Mouse (Mus musculus): ENCODE results near the gene Rcbtb2.

The Rcbtb2 gene

DNA sequence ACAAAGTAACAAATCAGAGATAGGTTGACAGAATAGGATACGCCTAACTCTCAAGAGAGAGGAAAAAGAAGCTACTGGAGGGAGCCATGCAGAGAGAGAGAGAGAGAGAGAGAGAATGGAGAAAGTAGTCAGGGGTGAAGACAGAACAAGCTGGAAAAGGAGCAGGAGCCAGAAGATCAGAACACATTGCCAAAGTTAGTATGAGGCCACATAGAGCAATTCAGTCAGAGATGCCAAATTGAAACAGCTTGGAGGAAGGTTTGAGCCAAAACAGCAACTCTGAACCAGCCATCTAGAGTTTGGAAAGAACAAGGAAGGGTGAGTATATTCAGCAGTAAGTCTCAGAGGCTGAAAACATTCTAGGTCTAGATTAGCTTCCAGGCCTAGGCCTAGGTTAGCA is 94.2 kb downstream of the Rcbtb2 start:
- no peak for DNase-seq

DNA sequence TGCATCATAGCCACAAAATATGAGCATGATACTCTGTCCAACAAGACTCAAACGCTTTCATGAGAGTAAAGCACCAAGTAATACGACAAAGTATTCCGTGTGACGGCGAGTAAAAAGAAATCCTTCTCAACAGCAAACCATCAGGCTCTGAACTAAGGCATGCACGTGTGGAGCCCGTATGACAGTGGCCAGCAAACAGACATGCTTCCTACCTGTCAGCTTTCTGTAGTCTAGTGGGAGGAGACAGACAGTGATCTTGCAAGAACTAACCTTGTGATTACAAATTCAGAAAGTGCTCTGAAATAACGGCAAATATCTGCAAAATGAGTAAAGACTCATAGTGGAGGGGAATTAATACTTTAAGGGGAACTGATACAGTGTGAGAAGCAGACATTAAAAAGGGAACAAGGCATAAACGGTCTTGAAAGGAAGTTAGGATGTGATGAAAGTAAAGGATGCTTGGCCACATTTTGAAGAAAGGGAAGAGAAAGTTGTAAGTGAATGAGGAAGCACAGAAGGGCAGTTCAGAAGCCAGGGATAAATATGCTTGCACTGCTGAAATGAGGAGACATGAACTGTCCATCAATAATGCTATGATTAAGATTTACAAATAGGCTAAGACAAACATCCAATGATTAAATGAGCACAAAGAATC is 99.6 kb downstream of the Rcbtb2 start:
- no peak for DNase-seq

DNA sequence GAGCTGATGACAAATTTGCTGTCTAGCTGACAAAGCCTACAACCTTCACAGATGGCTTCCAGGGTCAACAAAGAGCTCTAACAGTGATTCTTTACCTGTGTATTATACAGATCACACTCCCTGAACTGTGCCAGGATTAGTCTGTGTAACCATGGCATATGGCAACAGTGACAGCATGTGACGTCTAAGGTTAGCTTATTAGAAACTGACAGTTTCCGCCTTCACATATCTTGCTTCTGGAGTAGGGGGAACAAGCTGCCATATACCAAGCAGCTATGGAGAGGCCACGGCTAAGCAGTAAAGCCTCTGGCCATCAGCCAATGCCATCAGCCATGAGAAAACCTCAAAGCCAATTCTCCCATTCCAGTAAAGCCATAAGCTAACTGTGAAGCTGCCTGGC is 103.5 kb downstream of the Rcbtb2 start:
- DNase-seq: no peak

DNA sequence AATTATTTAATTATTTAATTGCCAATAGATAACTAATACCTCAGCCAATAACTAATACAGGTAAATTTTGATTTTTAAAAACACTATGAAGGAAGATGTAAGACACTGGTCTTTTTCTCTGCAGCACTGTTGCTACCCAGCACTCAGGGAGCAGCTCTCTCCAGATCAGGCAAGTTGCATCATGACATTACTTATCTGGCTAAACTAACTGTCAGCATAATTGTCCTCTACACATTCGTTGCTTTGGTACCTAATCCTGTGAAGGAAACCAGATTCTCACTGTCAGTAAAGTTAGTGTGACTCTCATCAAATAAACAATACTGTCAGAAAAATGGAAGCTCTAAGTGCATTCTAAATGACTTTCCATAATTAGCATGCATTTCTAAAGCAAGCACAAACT is 104.0 kb downstream of the Rcbtb2 start:
- DNase-seq: no peak

DNA sequence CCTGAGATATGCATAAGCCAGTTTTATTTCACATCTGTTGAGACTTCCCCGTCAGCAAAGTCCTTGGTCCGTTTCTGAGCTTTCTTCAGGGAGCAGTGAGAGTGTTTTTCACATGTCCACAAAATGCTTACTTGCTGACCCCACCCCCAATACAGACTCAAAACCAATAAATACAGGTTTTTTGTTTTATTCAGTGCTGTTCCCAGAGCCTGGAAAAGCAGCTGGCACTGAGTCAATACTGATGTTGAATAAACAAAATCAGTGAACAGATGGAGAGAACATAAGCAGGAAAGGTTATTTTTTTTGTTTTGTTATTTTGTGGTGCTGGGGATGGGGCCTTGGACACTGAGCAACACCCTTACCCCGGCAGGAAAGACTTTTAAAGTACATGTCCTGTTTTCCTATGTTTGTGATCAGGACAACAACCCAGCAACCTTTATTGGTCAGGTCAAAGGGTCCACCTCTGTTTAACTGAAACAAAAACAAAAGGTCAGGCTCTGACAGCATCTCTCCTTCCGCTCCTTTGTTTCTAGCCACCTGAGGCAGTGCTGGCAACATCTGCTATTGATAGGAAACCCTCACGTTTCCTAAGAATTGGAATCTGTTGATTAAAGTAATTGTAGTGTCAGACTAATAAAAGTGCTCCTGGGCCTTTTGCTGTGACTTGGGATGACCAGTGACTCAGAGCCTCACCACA is 108.6 kb downstream of the Rcbtb2 start:
- peak in 1 of 2 experiments; percentile 13 for DNase-seq

DNA sequence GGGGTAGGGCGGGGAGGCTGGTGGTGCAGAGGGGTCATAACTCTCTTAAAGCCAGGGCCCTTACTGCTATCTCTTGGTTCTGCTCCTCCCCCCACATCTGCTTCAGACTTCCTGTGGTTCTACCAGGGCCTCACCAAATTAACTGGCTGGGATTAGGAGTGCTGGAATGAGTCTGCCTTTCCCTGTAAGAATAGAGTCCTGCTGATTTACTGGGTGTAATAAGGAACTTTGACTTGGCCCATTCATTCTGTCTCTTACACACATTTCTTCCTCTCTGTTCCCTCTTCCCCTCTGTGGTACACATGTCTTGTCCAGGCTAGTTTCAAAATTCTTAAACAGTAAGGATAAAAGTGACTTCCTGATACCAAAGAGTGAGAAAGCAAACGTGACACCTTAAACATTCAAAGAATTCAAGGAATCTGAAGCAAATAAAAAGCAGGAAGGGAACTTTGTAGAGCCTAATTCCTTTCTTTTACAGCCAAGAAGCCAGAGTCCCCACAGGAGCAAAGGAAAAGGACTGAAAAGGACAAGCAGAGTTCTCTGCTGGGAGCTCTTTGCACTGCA is 111.7 kb downstream of the Rcbtb2 start:
- peak in 1 of 2 experiments; percentile 12 for DNase-seq

DNA sequence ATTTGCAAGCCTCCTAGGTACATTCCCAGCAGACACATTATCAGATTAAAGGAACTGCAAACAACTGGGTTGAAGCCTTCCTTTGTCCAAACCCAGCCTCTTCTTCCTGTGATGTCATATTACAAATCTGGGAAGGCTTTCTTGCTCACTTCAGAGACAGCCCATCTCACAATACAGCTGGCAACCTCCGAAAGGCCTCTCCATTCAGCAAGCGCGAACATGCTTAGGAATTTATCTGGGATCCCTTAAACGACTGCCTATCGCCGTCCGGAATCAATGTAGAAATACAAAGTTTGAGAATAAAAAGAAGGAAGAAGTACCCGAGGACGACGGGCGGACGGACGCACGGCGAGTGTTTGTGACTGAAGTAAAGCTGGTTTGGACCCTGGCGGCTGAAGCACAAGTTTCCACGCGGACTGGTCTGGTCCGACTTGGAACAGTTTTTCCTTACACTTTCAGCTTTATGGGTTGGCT is 115.0 kb downstream of the Rcbtb2 start, which contains the start of gene Lpar6:
Lpar6 (plus strand) TSS at position 48 of the 474 bp plus-strand sequence.
- peak; percentile 79 for DNase-seq

DNA sequence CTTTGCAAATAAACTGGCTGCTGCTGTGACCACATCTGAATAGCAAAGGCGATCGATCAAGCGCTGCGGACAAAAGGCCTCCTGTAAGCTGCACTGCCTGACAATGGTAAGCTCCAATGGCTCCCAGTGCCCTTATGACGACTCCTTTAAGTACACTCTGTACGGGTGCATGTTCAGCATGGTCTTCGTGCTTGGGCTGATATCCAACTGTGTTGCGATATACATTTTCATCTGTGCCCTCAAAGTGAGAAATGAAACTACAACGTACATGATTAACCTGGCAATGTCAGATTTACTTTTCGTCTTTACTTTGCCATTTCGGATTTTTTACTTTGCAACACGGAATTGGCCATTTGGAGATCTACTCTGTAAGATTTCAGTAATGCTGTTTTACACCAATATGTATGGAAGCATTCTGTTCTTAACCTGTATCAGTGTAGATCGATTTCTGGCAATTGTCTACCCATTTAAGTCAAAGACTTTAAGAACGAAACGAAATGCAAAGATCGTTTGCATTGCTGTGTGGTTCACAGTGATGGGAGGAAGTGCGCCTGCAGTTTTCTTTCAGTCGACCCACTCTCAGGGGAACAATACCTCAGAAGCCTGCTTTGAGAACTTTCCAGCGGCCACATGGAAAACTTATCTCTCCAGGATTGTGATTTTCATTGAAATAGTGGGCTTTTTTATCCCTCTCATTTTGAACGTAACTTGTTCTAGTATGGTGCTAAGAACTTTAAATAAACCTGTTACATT is 115.8 kb downstream of the Rcbtb2 start:
- DNase-seq: peak; percentile 62 to 66

DNA sequence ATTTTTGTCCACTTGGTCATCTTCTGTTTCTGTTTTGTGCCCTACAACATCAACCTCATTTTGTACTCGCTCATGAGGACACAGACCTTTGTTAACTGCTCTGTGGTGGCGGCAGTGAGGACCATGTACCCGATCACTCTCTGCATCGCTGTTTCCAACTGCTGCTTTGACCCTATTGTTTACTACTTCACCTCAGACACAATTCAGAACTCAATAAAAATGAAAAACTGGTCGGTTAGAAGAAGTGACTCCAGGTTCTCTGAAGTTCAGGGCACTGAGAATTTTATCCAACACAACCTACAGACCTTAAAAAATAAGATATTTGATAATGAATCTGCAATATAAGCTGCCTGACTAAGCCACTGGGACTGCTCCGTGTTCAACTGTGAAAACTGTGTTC is 116.5 kb downstream of the Rcbtb2 start:
- DNase-seq: peak in 1 of 2 experiments; percentile 46

DNA sequence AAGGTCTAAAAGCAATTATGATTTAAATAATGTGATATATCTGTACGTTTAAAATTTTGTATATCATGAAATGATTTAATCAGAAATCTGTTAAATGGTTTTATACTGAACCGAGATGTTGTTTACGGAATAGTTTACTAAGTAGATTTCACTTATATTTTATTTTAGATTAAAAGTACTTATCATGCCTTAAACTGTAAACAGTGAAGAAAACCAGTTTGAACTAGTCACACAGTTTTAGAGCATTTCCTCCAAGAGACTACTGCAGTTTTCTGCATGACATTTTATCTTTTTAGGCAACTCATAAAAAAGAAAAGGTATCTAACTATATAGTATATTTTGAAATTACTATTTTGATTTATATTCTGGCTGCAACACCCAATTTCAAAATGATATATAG is 117.0 kb downstream of the Rcbtb2 start:
- no peak for DNase-seq

DNA sequence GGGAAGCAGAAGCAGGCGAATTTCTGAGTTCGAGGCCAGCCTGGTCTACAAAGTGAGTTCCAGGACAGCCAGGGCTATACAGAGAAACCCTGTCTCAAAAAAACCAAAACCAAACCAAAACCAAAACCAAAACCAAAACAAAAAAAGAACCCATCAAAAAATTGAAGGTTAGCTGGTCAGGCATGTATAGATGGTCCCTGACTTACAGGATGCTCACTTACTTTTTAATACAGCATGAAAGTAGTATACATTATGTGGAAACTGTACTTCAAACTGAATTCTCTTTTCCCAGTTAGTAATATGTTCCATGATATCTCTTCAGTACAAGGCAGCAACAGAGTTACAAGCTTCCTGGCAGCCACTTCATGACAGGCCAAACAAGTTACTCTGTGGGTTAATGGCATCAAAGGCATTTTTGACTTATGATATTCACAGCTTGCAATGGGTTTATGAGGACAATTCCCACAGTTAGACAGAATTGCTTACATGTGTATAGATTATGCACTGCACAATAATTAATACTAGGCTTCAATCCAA is 121.3 kb downstream of the Rcbtb2 start:
- no peak for DNase-seq

DNA sequence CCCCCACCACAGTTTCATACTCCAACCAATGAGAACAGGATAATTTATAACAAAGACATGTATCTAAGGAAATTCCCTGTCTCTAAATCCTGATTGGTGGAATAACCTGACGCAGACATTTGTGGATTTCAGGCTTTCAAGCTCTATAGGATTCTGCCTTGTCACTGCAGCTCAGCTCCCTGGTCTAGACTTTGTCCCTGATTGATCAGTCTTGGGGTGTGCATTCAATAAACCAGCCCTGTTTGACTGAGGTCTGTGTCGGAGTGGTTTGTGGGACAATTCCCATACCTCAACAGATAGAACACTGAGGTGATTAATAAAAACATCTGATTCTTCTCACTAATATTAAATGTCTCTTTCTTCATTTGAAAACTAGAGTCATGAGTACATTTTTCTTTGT is 127.2 kb downstream of the Rcbtb2 start:
- no peak for DNase-seq

DNA sequence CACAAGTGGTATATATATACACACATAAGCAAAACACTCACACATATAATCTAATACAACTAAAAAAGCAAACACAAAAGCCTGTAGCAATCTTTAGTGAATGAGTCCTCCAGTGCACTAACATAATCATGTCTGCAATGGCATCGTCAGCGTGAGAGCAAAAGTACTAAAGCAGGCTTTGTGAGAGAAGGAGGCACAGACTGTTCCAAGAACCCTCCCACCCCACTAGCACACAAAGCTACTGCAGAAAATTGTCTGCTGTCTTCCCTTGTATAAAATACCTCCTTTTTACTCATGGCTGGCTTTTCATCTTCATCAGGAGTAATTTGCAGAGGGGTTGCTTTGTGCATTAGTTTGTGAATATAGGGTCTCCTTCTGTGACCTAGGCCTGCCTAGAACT is 129.4 kb downstream of the Rcbtb2 start:
- DNase-seq: peak in 1 of 2 experiments; percentile 10

DNA sequence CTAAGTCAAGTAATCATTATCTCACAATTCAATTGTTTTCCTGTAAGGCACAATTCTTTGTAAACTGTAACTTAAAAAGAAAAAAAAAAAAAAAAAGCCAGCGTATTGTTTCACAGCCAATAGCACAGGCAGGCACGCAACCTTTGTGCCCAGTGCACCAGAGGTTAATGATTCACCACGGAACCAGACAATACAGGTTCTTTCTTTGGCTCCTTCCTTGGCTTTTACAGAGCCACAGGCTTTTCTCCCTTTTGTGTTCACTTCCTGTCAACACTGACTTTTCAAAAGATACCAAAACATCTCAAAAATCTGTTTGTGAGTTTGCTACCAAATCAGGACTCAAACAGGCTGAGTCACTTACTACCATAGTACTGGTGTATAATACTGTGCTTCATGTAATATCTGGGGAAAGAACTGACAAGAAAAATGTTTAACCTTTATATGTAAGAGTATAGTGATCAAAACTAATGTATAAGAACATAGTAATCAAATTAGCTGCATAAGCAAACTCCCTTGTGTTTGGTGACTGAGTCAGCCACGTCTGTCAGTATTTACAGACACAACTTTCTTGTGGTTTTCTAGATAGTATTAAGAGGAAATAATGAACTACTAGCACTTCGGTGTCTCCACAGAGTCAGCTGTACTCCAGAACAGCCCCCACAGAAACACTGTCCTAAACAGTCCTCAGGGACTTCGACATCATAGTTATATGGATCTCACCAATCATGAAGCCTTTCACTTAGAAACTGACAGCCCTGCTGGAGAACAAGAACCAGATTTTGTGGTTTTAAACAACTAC is 130.8 kb downstream of the Rcbtb2 start:
- peak; percentile 81 to 92 for DNase-seq

DNA sequence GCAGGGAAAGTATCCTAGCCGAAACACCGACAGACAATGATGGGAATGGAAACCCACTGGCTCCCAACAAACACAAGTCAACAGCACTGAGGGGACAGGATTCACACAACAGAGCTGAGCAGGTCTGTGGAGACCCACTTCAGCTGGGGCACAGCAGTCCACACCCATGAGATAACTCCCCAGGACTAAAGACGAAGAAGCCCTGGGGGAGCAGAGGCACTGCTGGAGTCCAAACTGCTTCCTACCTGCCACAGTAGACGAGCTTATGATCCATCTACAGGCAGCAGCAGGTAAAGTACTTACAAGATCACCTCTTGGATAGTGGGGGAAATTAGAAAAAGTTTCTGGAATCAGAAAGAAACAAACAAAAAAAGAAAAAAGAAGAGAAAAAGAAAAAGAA is 131.6 kb downstream of the Rcbtb2 start:
- DNase-seq: peak; percentile 45 to 57

DNA sequence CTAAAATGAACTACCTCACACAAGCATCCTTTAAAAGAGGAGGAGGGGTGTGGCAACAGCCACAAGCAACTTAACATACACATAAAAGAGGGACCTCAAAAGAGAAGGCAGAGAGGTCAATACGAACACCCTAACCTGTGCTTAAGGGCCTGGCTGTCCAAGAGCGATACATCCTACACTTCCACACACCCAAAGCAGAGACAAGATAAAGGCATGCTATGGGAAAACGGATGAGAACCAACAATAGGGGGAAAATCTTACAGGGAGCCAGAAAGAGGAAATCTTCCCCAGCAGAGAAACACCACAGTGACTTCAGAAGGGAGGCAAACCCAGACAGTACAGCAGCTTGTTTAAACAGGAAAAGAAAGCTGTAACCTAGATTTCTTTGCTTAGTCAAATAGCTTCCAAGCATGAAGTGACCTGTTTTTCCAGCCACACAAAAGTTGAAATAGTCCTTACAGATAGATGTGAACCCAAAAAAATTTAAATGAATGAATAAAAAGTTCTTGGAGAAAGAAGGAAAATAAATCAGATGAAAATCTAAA is 132.7 kb downstream of the Rcbtb2 start:
- no peak for DNase-seq

DNA sequence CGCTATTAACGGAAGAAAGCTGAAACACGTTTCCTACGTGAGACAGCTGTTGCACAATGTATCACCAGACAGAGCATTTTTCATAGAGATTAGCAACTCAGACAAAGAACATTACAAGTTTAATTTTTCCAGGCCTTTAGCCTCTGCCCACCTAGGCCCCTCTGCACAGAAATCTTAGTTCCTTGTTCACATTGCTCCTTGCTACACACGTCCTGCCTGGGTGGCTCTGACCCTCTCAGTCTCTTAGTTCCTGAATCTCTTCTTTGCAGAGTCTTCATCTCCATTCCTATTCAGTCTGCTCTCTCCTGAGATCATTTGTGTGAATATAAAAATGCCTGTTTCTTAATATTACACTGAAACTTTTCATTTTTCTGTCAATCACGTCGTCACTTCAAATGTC is 134.5 kb downstream of the Rcbtb2 start:
- DNase-seq: no peak

Data from kidney, postnatal 36 days (tissue).